Mouse (Mus musculus): ENCODE results near the gene Abtb2. TPM values are rescaled to one million over a fixed set of nuclear protein-coding genes. Genes with fewer than 3 reads are reported as not detected.

The Abtb2 gene
- total and polyA plus RNA-seq, 3 experiments, result 0.12 to 0.13 TPM; not detected in 1

GRCm38 (mm10) chr2:103682261-103682722 is 116.2 kb downstream of the Abtb2 start:
- Histone ChIP-seq H3K36me3 (ENCODE audit: control insufficient read depth in 1 of 2, insufficient read depth in 2 of 2, low read length in 2 of 2) (peaks cover 0 to 4% of the 10 kb centered on the region in 2 experiments; a peak in 2 of 4 replicates), H3K27me3 (ENCODE audit: control insufficient read depth in 1 of 2, insufficient read depth in 2 of 2, low read length in 2 of 2) (no peaks in the 10 kb centered on the region), H3K4me3 (ENCODE audit: control insufficient read depth in 1 of 2, insufficient read depth in 1 of 2, low read depth in 2 of 2, low read length in 2 of 2) (no peak overlapping the region), H3K79me2 (ENCODE audit: control insufficient read depth, insufficient read depth, low read length, poor library complexity) (no peaks in the 10 kb centered on the region), H3K9me3 (replicated peaks; ENCODE audit: insufficient read depth, low read length) (no peaks in the 10 kb centered on the region), H3K27ac (ENCODE audit: control insufficient read depth, low read depth, low read length) (no peak overlapping the region), H3K4me1 (ENCODE audit: control insufficient read depth in 1 of 2, insufficient read depth in 2 of 2, low read length in 2 of 2) (peaks cover 16 to 17% of the 10 kb centered on the region in 2 experiments), H3K9ac (ENCODE audit: control insufficient read depth, low read depth, low read length, poor library complexity, severe bottlenecking) (no peak overlapping the region)
- TF ChIP-seq TAL1 (IDR thresholded peaks at IDR 0.05; ENCODE audit: low read length), result no peak
- no peak for TF ChIP-seq JUND (IDR thresholded peaks at IDR 0.05; ENCODE audit: low read depth, low read length)
- TF ChIP-seq ZMIZ1 (IDR thresholded peaks at IDR 0.05; ENCODE audit: low read depth, low read length), result no peak
- no peak for TF ChIP-seq ZC3H11A (IDR thresholded peaks at IDR 0.05; ENCODE audit: low read depth, low read length)
- TF ChIP-seq CTCF (IDR thresholded peaks at IDR 0.05 in 2 of 3, conservative IDR thresholded peaks at IDR 0.05 in 1 of 3; ENCODE audit: control insufficient read depth in 1 of 3, insufficient read depth in 1 of 3, low read depth in 2 of 3, low read length in 3 of 3, poor library complexity in 1 of 3, severe bottlenecking in 1 of 3), result no peak
- no peak for TF ChIP-seq POLR2AphosphoS2 (IDR thresholded peaks at IDR 0.05; ENCODE audit: low read length)
- no peak for DNase-seq (ENCODE audit: low read depth, low spot score)

- Histone ChIP-seq H3K36me3 (ENCODE audit: control insufficient read depth in 1 of 2, insufficient read depth in 2 of 2, low read length in 2 of 2) (peaks cover 0 to 4% of the 10 kb centered on the region in 2 experiments; a peak in 2 of 4 replicates), H3K4me3 (ENCODE audit: control insufficient read depth in 1 of 2, insufficient read depth in 1 of 2, low read depth in 2 of 2, low read length in 2 of 2) (no peak overlapping the region)
Observed at GRCm38 (mm10) chr2:103682927-103683442, 116.9 kb downstream of the Abtb2 start.

GRCm38 (mm10) chr2:103684431-103684830 is 118.3 kb downstream of the Abtb2 start:
- no peak for TF ChIP-seq ELF1 (IDR thresholded peaks at IDR 0.05; ENCODE audit: low read depth, low read length)
- Histone ChIP-seq H3K27me3 (ENCODE audit: control insufficient read depth in 1 of 2, insufficient read depth in 2 of 2, low read length in 2 of 2) (no peaks in the 10 kb centered on the region), H3K27ac (ENCODE audit: control insufficient read depth, low read depth, low read length) (no peak overlapping the region), H3K4me3 (ENCODE audit: control insufficient read depth in 1 of 2, insufficient read depth in 1 of 2, low read depth in 2 of 2, low read length in 2 of 2) (no peak overlapping the region), H3K4me1 (ENCODE audit: control insufficient read depth in 1 of 2, insufficient read depth in 2 of 2, low read length in 2 of 2) (peaks cover 17 to 18% of the 10 kb centered on the region in 2 experiments), H3K9ac (ENCODE audit: control insufficient read depth, low read depth, low read length, poor library complexity, severe bottlenecking) (no peak overlapping the region), H3K36me3 (ENCODE audit: control insufficient read depth in 1 of 2, insufficient read depth in 2 of 2, low read length in 2 of 2) (peaks cover 0 to 4% of the 10 kb centered on the region in 2 experiments; a peak in 2 of 4 replicates), H3K79me2 (ENCODE audit: control insufficient read depth, insufficient read depth, low read length, poor library complexity) (no peaks in the 10 kb centered on the region), H3K9me3 (replicated peaks; ENCODE audit: insufficient read depth, low read length) (no peaks in the 10 kb centered on the region)
- no peak for DNase-seq (ENCODE audit: low read depth, low spot score)

More at GRCm38 (mm10) chr2:103682927-103683442, 116.9 kb downstream of the Abtb2 start:
- no peaks in the 10 kb centered on the region for H3K27me3 ChIP-seq (ENCODE audit: control insufficient read depth in 1 of 2, insufficient read depth in 2 of 2, low read length in 2 of 2)
- H3K4me1 ChIP-seq (ENCODE audit: control insufficient read depth in 1 of 2, insufficient read depth in 2 of 2, low read length in 2 of 2), result peaks cover 17 to 18% of the 10 kb centered on the region in 2 experiments
- no peak for DNase-seq (ENCODE audit: low read depth, low spot score)
- H3K79me2 ChIP-seq (ENCODE audit: control insufficient read depth, insufficient read depth, low read length, poor library complexity), result no peaks in the 10 kb centered on the region
- H3K9me3 ChIP-seq (replicated peaks; ENCODE audit: insufficient read depth, low read length), result no peaks in the 10 kb centered on the region
- no peak overlapping the region for H3K27ac ChIP-seq (ENCODE audit: control insufficient read depth, low read depth, low read length)
- TF ChIP-seq SMC3 (IDR thresholded peaks at IDR 0.05; ENCODE audit: low read depth, low read length), result no peak
- TF ChIP-seq ZKSCAN1 (IDR thresholded peaks at IDR 0.05; ENCODE audit: low read depth, low read length), result no peak
- H3K9ac ChIP-seq (ENCODE audit: control insufficient read depth, low read depth, low read length, poor library complexity, severe bottlenecking), result no peak overlapping the region

Measured in MEL (cell line).